Mouse (Mus musculus): ENCODE results near the gene Panx1.

DNA sequence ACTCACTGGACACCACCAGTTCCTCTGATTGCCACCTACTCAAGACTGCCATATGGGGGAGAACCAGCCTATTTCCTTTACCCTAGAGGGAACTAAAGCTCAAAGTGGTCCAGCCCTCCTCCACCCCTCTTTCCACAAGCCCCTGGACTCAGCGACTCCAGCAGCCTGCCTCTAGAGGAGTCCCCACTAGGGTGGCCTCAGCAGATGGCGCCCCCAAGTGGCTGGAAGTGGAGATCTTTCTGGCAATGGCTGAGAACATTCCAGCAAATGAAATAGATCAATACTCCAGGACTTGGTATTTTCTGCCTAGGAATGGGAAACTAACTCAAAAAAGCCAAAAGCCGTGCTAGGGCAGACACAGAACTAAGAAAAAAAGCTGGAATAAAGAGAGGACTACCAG, 17.6 kb downstream of the Panx1 start:
- TF ChIP-seq ZNF384 (IDR thresholded peaks at IDR 0.05; ENCODE audit: low read depth, low read length), result no peak
- TF ChIP-seq ZC3H11A (IDR thresholded peaks at IDR 0.05; ENCODE audit: borderline replicate concordance, low read depth, low read length), result no peak

All from ES-E14 (cell line).